Mouse (Mus musculus) C2C12 (cell line): ENCODE measurements at regions not wholly inside any gene's neighbourhood (a gene's known extent, or its start where the extent isn't known, plus 50 kb on each side); places are given as distances from the start of the nearest gene placed in this dataset.

Experiments
- CTCF ChIP-seq: IDR thresholded peaks from one replicate; pipeline ENCODE4 v1.5.1; 2011; ENCODE audit not compliant: control insufficient read depth, insufficient read depth, insufficient read length
- FOSL1 ChIP-seq: IDR thresholded peaks from one replicate; pipeline ENCODE4 v1.8.0; 2011; ENCODE audit warnings: mild to moderate bottlenecking, low read length; ENCODE audit not compliant: poor library complexity, insufficient read depth, severe bottlenecking
- MAX ChIP-seq: IDR thresholded peaks from one replicate; pipeline ENCODE4 v1.6.1; 2011; ENCODE audit warnings: mild to moderate bottlenecking, control low read depth
- MYOD1 ChIP-seq: IDR thresholded peaks from one replicate; pipeline ENCODE4 v1.6.1; 2011; ENCODE audit warnings: low read depth; ENCODE audit not compliant: control insufficient read depth, insufficient read length

DNA sequence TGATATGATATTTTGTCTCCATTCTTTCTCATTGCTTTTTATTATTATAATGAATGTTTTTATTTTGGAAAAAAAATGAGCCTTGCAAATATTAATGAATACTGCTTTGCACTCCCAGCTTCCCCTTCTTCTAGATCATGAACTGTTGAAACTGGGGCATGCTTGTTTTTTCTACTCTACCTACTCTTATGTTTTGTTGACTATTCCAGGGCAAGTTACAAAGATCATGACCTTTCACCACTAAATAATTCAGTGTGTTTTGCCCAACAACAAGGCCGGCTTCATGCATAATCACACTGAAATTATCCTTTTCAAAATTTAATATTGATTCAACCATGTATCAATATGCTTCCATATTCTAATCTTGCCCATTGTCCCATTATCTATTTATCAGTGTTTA is 494.3 kb upstream of the Mon1b start:
- TF ChIP-seq CTCF = no peak
- TF ChIP-seq MAX = no peak
- no peak for TF ChIP-seq FOSL1
- no peak for TF ChIP-seq MYOD1
